Mouse (Mus musculus) E14TG2a.4 (cell line): ENCODE results near the gene Use1.

Source experiments
- CTCF ChIP-seq: conservative IDR thresholded peaks from 2 replicates; pipeline ENCODE4 v1.5.1; 2014; ENCODE audit warnings: low read length
- NANOG ChIP-seq: IDR thresholded peaks from 2 replicates; pipeline ENCODE4 v1.6.1; 2014; ENCODE audit warnings: borderline replicate concordance, low read length, mixed read lengths
- POU5F1 ChIP-seq: IDR thresholded peaks from 2 replicates; pipeline ENCODE4 v1.6.1; 2014; ENCODE audit warnings: low read length, borderline replicate concordance

DNA sequence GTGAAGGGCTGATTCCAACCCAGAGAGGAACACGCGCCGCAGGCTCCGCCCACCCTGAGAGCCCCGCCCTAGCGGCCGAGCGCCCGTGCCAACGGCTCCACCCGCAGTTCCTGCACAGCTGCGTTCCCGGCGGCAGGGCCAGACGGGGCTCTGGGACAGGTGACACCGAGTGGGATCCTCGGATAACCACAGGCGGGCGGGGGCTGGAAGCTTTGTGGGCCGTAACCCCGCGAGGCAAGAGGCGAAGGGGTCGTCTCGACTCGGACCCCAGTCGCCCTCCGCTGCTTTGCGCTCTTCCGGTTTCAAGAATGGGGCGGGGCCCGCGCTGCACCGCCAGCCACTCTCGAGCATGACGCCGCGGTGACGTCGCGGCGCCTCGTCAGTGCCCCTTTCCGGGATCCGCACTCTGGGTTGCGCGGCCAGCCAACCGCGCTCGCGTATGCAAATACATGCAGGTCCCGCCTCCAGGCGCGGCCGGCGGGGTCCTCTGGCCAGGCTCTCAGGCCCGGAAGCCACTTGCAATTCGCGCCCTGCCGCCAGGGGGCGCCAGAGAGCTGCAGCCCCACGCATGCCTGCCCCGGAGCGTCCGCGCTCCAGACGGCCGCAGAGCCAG lies 4.7 kb downstream of the Use1 start, which contains the start of gene Ocel1:
- no peak for TF ChIP-seq CTCF
- TF ChIP-seq NANOG = no peak
- TF ChIP-seq POU5F1 = no peak
